Mouse (Mus musculus): ENCODE results near the gene Fcna. TPM values are rescaled to one million over a fixed set of nuclear protein-coding genes. Genes with fewer than 3 reads are reported as not detected.

Gene Fcna
- total and polyA plus RNA-seq, 3 experiments: 0.21 TPM; not detected in 2

GRCm38 (mm10) chr2:25585601-25586000 is 42.2 kb downstream of the Fcna start:
- H3K79me2 ChIP-seq (ENCODE audit: control insufficient read depth, insufficient read depth, low read length, poor library complexity): no peaks in the 10 kb centered on the region
- no peak overlapping the region for H3K9ac ChIP-seq (ENCODE audit: control insufficient read depth, low read depth, low read length, poor library complexity, severe bottlenecking)
- H3K27ac ChIP-seq (ENCODE audit: control insufficient read depth, low read depth, low read length): no peak overlapping the region
- peaks cover 0 to 10% of the 10 kb centered on the region in 2 experiments; a peak in 2 of 4 replicates for H3K4me1 ChIP-seq (ENCODE audit: control insufficient read depth in 1 of 2, insufficient read depth in 2 of 2, low read length in 2 of 2)
- TF ChIP-seq MEF2A (IDR thresholded peaks at IDR 0.05; ENCODE audit: extremely low read depth, insufficient replicate concordance, low read depth, low read length, poor library complexity, severe bottlenecking): no peak
- no peak for TF ChIP-seq USF1 (IDR thresholded peaks at IDR 0.05; ENCODE audit: low read depth, low read length)
- TF ChIP-seq SIN3A (IDR thresholded peaks at IDR 0.05; ENCODE audit: low read length): no peak
- TF ChIP-seq GABPA (IDR thresholded peaks at IDR 0.05; ENCODE audit: low read depth, low read length): no peak
- TF ChIP-seq MAZ (IDR thresholded peaks at IDR 0.05; ENCODE audit: low read depth, low read length): no peak
- no peak for TF ChIP-seq SMC3 (IDR thresholded peaks at IDR 0.05; ENCODE audit: low read depth, low read length)
- no peak for TF ChIP-seq NELFE (IDR thresholded peaks at IDR 0.05; ENCODE audit: low read depth, low read length)
- TF ChIP-seq ZMIZ1 (IDR thresholded peaks at IDR 0.05; ENCODE audit: low read depth, low read length): no peak
- no peak for TF ChIP-seq TBP (IDR thresholded peaks at IDR 0.05; ENCODE audit: low read depth, low read length)
- TF ChIP-seq POLR2AphosphoS5 (IDR thresholded peaks at IDR 0.05; ENCODE audit: borderline replicate concordance, low read depth, low read length): no peak
- no peak for TF ChIP-seq GATA1 (IDR thresholded peaks at IDR 0.05; ENCODE audit: low read depth, low read length)
- TF ChIP-seq MYB (IDR thresholded peaks at IDR 0.05; ENCODE audit: low read depth, low read length): no peak
- no peak for TF ChIP-seq TCF12 (IDR thresholded peaks at IDR 0.05; ENCODE audit: low read depth, low read length)
- TF ChIP-seq EP300 (IDR thresholded peaks at IDR 0.05; ENCODE audit: low read depth in 1 of 2, low read length in 2 of 2): no peak
- no peak for TF ChIP-seq USF2 (IDR thresholded peaks at IDR 0.05; ENCODE audit: borderline replicate concordance in 1 of 2, insufficient read depth in 1 of 2, low read depth in 1 of 2, low read length in 2 of 2)
- TF ChIP-seq BHLHE40 (IDR thresholded peaks at IDR 0.05; ENCODE audit: borderline replicate concordance, low read depth, low read length): no peak
- H3K27me3 ChIP-seq (ENCODE audit: control insufficient read depth in 1 of 2, insufficient read depth in 2 of 2, low read length in 2 of 2): no peaks in the 10 kb centered on the region
- peaks cover 3 to 7% of the 10 kb centered on the region in 2 experiments for H3K36me3 ChIP-seq (ENCODE audit: control insufficient read depth in 1 of 2, insufficient read depth in 2 of 2, low read length in 2 of 2)
- H3K9me3 ChIP-seq (replicated peaks; ENCODE audit: insufficient read depth, low read length): no peaks in the 10 kb centered on the region
- H3K4me3 ChIP-seq (ENCODE audit: control insufficient read depth in 1 of 2, insufficient read depth in 1 of 2, low read depth in 2 of 2, low read length in 2 of 2): no peak overlapping the region
- DNase-seq (ENCODE audit: low read depth, low spot score): no peak

DNA sequence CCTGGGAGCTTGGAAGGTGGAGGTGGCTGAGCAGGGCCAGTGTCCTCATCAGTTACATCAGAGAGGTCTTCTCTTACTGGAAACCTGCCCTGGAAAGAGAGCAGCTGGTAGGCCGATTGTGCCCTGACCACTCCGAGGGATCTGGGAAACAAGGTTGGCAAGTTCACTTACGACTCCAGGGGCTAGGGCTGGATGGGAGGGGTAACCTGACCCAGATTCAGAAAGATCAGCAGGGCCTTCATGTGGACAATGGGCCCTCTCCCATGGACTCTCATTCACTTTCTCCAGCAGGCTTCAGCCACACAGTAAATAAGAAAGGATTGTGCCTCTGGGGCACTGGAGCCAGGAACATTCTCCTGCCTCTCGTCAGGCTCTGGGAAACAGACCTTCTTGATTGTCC is 43.0 kb downstream of the Fcna start:
- no peaks in the 10 kb centered on the region for H3K27me3 ChIP-seq (ENCODE audit: control insufficient read depth in 1 of 2, insufficient read depth in 2 of 2, low read length in 2 of 2)

More for the DNA sequence above, 43.0 kb downstream of the Fcna start:
- Histone ChIP-seq H3K4me1 (ENCODE audit: control insufficient read depth in 1 of 2, insufficient read depth in 2 of 2, low read length in 2 of 2) (peaks cover 0 to 10% of the 10 kb centered on the region in 2 experiments; a peak in 2 of 4 replicates), H3K9ac (ENCODE audit: control insufficient read depth, low read depth, low read length, poor library complexity, severe bottlenecking) (no peak overlapping the region), H3K27ac (ENCODE audit: control insufficient read depth, low read depth, low read length) (no peak overlapping the region), H3K9me3 (replicated peaks; ENCODE audit: insufficient read depth, low read length) (no peaks in the 10 kb centered on the region), H3K4me3 (ENCODE audit: control insufficient read depth in 1 of 2, insufficient read depth in 1 of 2, low read depth in 2 of 2, low read length in 2 of 2) (no peak overlapping the region), H3K79me2 (ENCODE audit: control insufficient read depth, insufficient read depth, low read length, poor library complexity) (no peaks in the 10 kb centered on the region), H3K36me3 (ENCODE audit: control insufficient read depth in 1 of 2, insufficient read depth in 2 of 2, low read length in 2 of 2) (peaks cover 3 to 7% of the 10 kb centered on the region in 2 experiments)
- no peak for DNase-seq (ENCODE audit: low read depth, low spot score)
- TF ChIP-seq E2F4 (IDR thresholded peaks at IDR 0.05; ENCODE audit: borderline replicate concordance, low read depth, low read length): no peak
- TF ChIP-seq TBP (IDR thresholded peaks at IDR 0.05; ENCODE audit: low read depth, low read length): no peak
- no peak for TF ChIP-seq KAT2A (conservative IDR thresholded peaks at IDR 0.05; ENCODE audit: low read depth, low read length)
- no peak for TF ChIP-seq RCOR1 (IDR thresholded peaks at IDR 0.05; ENCODE audit: low read depth, low read length)
- no peak for TF ChIP-seq ZMIZ1 (IDR thresholded peaks at IDR 0.05; ENCODE audit: low read depth, low read length)
- no peak for TF ChIP-seq UBTF (IDR thresholded peaks at IDR 0.05; ENCODE audit: borderline replicate concordance, insufficient read depth, low read depth, low read length)
- no peak for TF ChIP-seq CHD1 (IDR thresholded peaks at IDR 0.05; ENCODE audit: low read depth, low read length)
- TF ChIP-seq MEF2A (IDR thresholded peaks at IDR 0.05; ENCODE audit: extremely low read depth, insufficient replicate concordance, low read depth, low read length, poor library complexity, severe bottlenecking): no peak
- no peak for TF ChIP-seq CTCF (IDR thresholded peaks at IDR 0.05 in 2 of 3, conservative IDR thresholded peaks at IDR 0.05 in 1 of 3; ENCODE audit: control insufficient read depth in 1 of 3, insufficient read depth in 1 of 3, low read depth in 2 of 3, low read length in 3 of 3, poor library complexity in 1 of 3, severe bottlenecking in 1 of 3)
- no peak for TF ChIP-seq ZC3H11A (IDR thresholded peaks at IDR 0.05; ENCODE audit: low read depth, low read length)
- no peak for TF ChIP-seq BHLHE40 (IDR thresholded peaks at IDR 0.05; ENCODE audit: borderline replicate concordance, low read depth, low read length)
- no peak for TF ChIP-seq GABPA (IDR thresholded peaks at IDR 0.05; ENCODE audit: low read depth, low read length)
- TF ChIP-seq POLR2A (IDR thresholded peaks at IDR 0.05; ENCODE audit: control insufficient read depth in 1 of 2, insufficient read depth in 1 of 2, low read depth in 1 of 2, low read length in 2 of 2, poor library complexity in 1 of 2): no peak
- no peak for TF ChIP-seq MYB (IDR thresholded peaks at IDR 0.05; ENCODE audit: low read depth, low read length)
